Mouse (Mus musculus): ENCODE results near the gene Rnf220. TPM values are rescaled to one million over a fixed set of nuclear protein-coding genes. Genes with fewer than 3 reads are reported as not detected.

Rnf220 gene
- polyA plus RNA-seq, 1 experiment from 2014 or later = 109 TPM

- Histone ChIP-seq H3K9me3 (ENCODE audit: control insufficient read depth, low read length) (no peaks in the 10 kb centered on the region), H3K9ac (ENCODE audit: low read depth, low read length) (no peak overlapping the region; the same call in 1 of the 2 replicates), H3K36me3 (ENCODE audit: control insufficient read depth, insufficient read depth, low read length) (no peaks in the 10 kb centered on the region), H3K4me2 (ENCODE audit: low read length) (peak overlapping the region; percentile 58), H3K27me3 (replicated peaks; ENCODE audit: control insufficient read depth, insufficient read depth, low read length) (peaks cover 31% of the 10 kb centered on the region), H3K27ac (ENCODE audit: low read depth, low read length) (0 out of 2 replicates have a peak overlapping the region, but pooled peaks have one; percentile 23), H3K4me1 (ENCODE audit: control insufficient read depth, insufficient read depth, low read depth, low read length) (peaks cover 29% of the 10 kb centered on the region), H3K4me3 (ENCODE audit: low read length) (peak overlapping the region; percentile 30)
- ATAC-seq = no peak
- 4% methylated on average over 17 of the region's 17 CpGs for WGBS
Observed at GRCm38 (mm10) chr4:117493161-117493568, 3.7 kb downstream of the Rnf220 start.

- no peak for ATAC-seq
- Histone ChIP-seq H3K9me3 (ENCODE audit: control insufficient read depth, low read length) (no peaks in the 10 kb centered on the region), H3K4me1 (ENCODE audit: control insufficient read depth, insufficient read depth, low read depth, low read length) (peaks cover 26% of the 10 kb centered on the region), H3K9ac (ENCODE audit: low read depth, low read length) (no peak overlapping the region), H3K4me2 (ENCODE audit: low read length) (no peak overlapping the region), H3K27ac (ENCODE audit: low read depth, low read length) (no peak overlapping the region), H3K4me3 (ENCODE audit: low read length) (no peak overlapping the region), H3K27me3 (replicated peaks; ENCODE audit: control insufficient read depth, insufficient read depth, low read length) (peaks cover 31% of the 10 kb centered on the region), H3K36me3 (ENCODE audit: control insufficient read depth, insufficient read depth, low read length) (no peaks in the 10 kb centered on the region)
- WGBS = 62% methylated on average over 6 of the region's 6 CpGs
Observed at GRCm38 (mm10) chr4:117491840-117492239, 5.0 kb downstream of the Rnf220 start.

GRCm38 (mm10) chr4:117489975-117490374 is 6.9 kb downstream of the Rnf220 start:
- Histone ChIP-seq H3K9ac (ENCODE audit: low read depth, low read length) (no peak overlapping the region), H3K36me3 (ENCODE audit: control insufficient read depth, insufficient read depth, low read length) (no peaks in the 10 kb centered on the region), H3K27ac (ENCODE audit: low read depth, low read length) (no peak overlapping the region), H3K4me3 (ENCODE audit: low read length) (no peak overlapping the region), H3K4me1 (ENCODE audit: control insufficient read depth, insufficient read depth, low read depth, low read length) (peaks cover 13% of the 10 kb centered on the region), H3K27me3 (replicated peaks; ENCODE audit: control insufficient read depth, insufficient read depth, low read length) (peaks cover 43% of the 10 kb centered on the region), H3K4me2 (ENCODE audit: low read length) (no peak overlapping the region), H3K9me3 (ENCODE audit: control insufficient read depth, low read length) (no peaks in the 10 kb centered on the region)
- ATAC-seq = no peak
- WGBS = 88% methylated on average over 14 of the region's 14 CpGs

- ATAC-seq = no peak
- 89% methylated on average over 9 of the region's 9 CpGs for WGBS
- Histone ChIP-seq H3K27ac (ENCODE audit: low read depth, low read length) (no peak overlapping the region), H3K36me3 (ENCODE audit: control insufficient read depth, insufficient read depth, low read length) (no peaks in the 10 kb centered on the region), H3K4me1 (ENCODE audit: control insufficient read depth, insufficient read depth, low read depth, low read length) (peaks cover 13% of the 10 kb centered on the region), H3K4me2 (ENCODE audit: low read length) (no peak overlapping the region), H3K9ac (ENCODE audit: low read depth, low read length) (no peak overlapping the region), H3K4me3 (ENCODE audit: low read length) (no peak overlapping the region), H3K9me3 (ENCODE audit: control insufficient read depth, low read length) (no peaks in the 10 kb centered on the region), H3K27me3 (replicated peaks; ENCODE audit: control insufficient read depth, insufficient read depth, low read length) (peaks cover 43% of the 10 kb centered on the region)
Observed at GRCm38 (mm10) chr4:117489566-117489965, 7.3 kb downstream of the Rnf220 start.

GRCm38 (mm10) chr4:117487471-117487870 is 9.4 kb downstream of the Rnf220 start:
- Histone ChIP-seq H3K4me2 (ENCODE audit: low read length) (no peak overlapping the region), H3K4me3 (ENCODE audit: low read length) (no peak overlapping the region), H3K4me1 (ENCODE audit: control insufficient read depth, insufficient read depth, low read depth, low read length) (peaks cover 12% of the 10 kb centered on the region), H3K27ac (ENCODE audit: low read depth, low read length) (no peak overlapping the region), H3K36me3 (ENCODE audit: control insufficient read depth, insufficient read depth, low read length) (no peaks in the 10 kb centered on the region), H3K9me3 (ENCODE audit: control insufficient read depth, low read length) (no peaks in the 10 kb centered on the region), H3K9ac (ENCODE audit: low read depth, low read length) (no peak overlapping the region), H3K27me3 (replicated peaks; ENCODE audit: control insufficient read depth, insufficient read depth, low read length) (peaks cover 43% of the 10 kb centered on the region)
- no peak for ATAC-seq
- WGBS = 56% methylated on average over 6 of the region's 6 CpGs

- no peak overlapping the region for H3K27ac ChIP-seq (ENCODE audit: low read depth, low read length)
- H3K4me1 ChIP-seq (ENCODE audit: control insufficient read depth, insufficient read depth, low read depth, low read length) = peaks cover 12% of the 10 kb centered on the region
- ATAC-seq = no peak
- no peak overlapping the region for H3K9ac ChIP-seq (ENCODE audit: low read depth, low read length)
- H3K4me2 ChIP-seq (ENCODE audit: low read length) = no peak overlapping the region
- H3K27me3 ChIP-seq (replicated peaks; ENCODE audit: control insufficient read depth, insufficient read depth, low read length) = peaks cover 45% of the 10 kb centered on the region
- H3K9me3 ChIP-seq (ENCODE audit: control insufficient read depth, low read length) = no peaks in the 10 kb centered on the region
- no peak overlapping the region for H3K4me3 ChIP-seq (ENCODE audit: low read length)
- 82% methylated on average over 7 of the region's 7 CpGs for WGBS
- no peaks in the 10 kb centered on the region for H3K36me3 ChIP-seq (ENCODE audit: control insufficient read depth, insufficient read depth, low read length)
Observed at GRCm38 (mm10) chr4:117486188-117486587, 10.7 kb downstream of the Rnf220 start.

GRCm38 (mm10) chr4:117485045-117485780 is 11.6 kb downstream of the Rnf220 start:
- WGBS = 33% methylated on average over 13 of the region's 13 CpGs
- peak overlapping the region; percentile 62 for H3K27ac ChIP-seq (ENCODE audit: low read depth, low read length)
- ATAC-seq = no peak
- peaks cover 12% of the 10 kb centered on the region for H3K4me1 ChIP-seq (ENCODE audit: control insufficient read depth, insufficient read depth, low read depth, low read length)
- peak overlapping the region; percentile 52 for H3K9ac ChIP-seq (ENCODE audit: low read depth, low read length)
- H3K9me3 ChIP-seq (ENCODE audit: control insufficient read depth, low read length) = no peaks in the 10 kb centered on the region
- peak overlapping the region; percentile 87 for H3K4me2 ChIP-seq (ENCODE audit: low read length)
- no peaks in the 10 kb centered on the region for H3K36me3 ChIP-seq (ENCODE audit: control insufficient read depth, insufficient read depth, low read length)
- peaks cover 38% of the 10 kb centered on the region for H3K27me3 ChIP-seq (replicated peaks; ENCODE audit: control insufficient read depth, insufficient read depth, low read length)
- peak overlapping the region; percentile 45 for H3K4me3 ChIP-seq (ENCODE audit: low read length)

GRCm38 (mm10) chr4:117484256-117485044 is 12.4 kb downstream of the Rnf220 start:
- H3K4me1 ChIP-seq (ENCODE audit: control insufficient read depth, insufficient read depth, low read depth, low read length) = peaks cover 12% of the 10 kb centered on the region
- H3K9ac ChIP-seq (ENCODE audit: low read depth, low read length) = peak overlapping the region; percentile 52
- no peaks in the 10 kb centered on the region for H3K36me3 ChIP-seq (ENCODE audit: control insufficient read depth, insufficient read depth, low read length)
- H3K4me2 ChIP-seq (ENCODE audit: low read length) = peak overlapping the region; percentile 87
- ATAC-seq = peak; percentile 95
- H3K4me3 ChIP-seq (ENCODE audit: low read length) = peak overlapping the region; percentile 45
- H3K27ac ChIP-seq (ENCODE audit: low read depth, low read length) = peak overlapping the region; percentile 62
- WGBS = under 1% methylated on average over 67 of the region's 69 CpGs
- no peaks in the 10 kb centered on the region for H3K9me3 ChIP-seq (ENCODE audit: control insufficient read depth, low read length)
- peaks cover 36% of the 10 kb centered on the region for H3K27me3 ChIP-seq (replicated peaks; ENCODE audit: control insufficient read depth, insufficient read depth, low read length)

GRCm38 (mm10) chr4:117483931-117484255 is 13.0 kb downstream of the Rnf220 start:
- Histone ChIP-seq H3K4me3 (ENCODE audit: low read length) (peak overlapping the region; percentile 45), H3K9ac (ENCODE audit: low read depth, low read length) (peak overlapping the region; percentile 52), H3K4me1 (ENCODE audit: control insufficient read depth, insufficient read depth, low read depth, low read length) (peaks cover 12% of the 10 kb centered on the region), H3K9me3 (ENCODE audit: control insufficient read depth, low read length) (no peaks in the 10 kb centered on the region), H3K27me3 (replicated peaks; ENCODE audit: control insufficient read depth, insufficient read depth, low read length) (peaks cover 33% of the 10 kb centered on the region), H3K36me3 (ENCODE audit: control insufficient read depth, insufficient read depth, low read length) (no peaks in the 10 kb centered on the region), H3K4me2 (ENCODE audit: low read length) (peak overlapping the region; percentile 87), H3K27ac (ENCODE audit: low read depth, low read length) (peak overlapping the region; percentile 62; the same call in 1 of the 2 replicates)
- ATAC-seq = no peak
- under 1% methylated on average over 15 of the region's 15 CpGs for WGBS

Measured in hindbrain, embryonic 16.5 days (tissue).